Mouse (Mus musculus) gonadal fat pad, adult 2 months (tissue): Measurements from ENCODE around the gene Cwc15. TPM values are rescaled to one million over a fixed set of nuclear protein-coding genes. Genes with fewer than 3 reads are reported as not detected.
"Not testable (repeated sequence)": the region's sequence is repeated elsewhere in the genome, so short reads cannot be mapped to it uniquely, and the experiment has no call there.

Experiments used
- DNase-seq: peaks from one replicate; pipeline ENCODE4 v3.0.0-alpha.2; 2012; ENCODE audit warnings: low read depth
- polyA plus RNA-seq: library from polyadenylated mRNA; depleted of rRNA; stranded (reverse); fragments of >200 nt; gene quantifications from 2 replicates; pipeline ENCODE4 v1.2.3, GENCODE M21; 2012; rRNA removed

Gene Cwc15
- 19.1 and 19.2 TPM in 2 replicates for polyA plus RNA-seq

DNA sequence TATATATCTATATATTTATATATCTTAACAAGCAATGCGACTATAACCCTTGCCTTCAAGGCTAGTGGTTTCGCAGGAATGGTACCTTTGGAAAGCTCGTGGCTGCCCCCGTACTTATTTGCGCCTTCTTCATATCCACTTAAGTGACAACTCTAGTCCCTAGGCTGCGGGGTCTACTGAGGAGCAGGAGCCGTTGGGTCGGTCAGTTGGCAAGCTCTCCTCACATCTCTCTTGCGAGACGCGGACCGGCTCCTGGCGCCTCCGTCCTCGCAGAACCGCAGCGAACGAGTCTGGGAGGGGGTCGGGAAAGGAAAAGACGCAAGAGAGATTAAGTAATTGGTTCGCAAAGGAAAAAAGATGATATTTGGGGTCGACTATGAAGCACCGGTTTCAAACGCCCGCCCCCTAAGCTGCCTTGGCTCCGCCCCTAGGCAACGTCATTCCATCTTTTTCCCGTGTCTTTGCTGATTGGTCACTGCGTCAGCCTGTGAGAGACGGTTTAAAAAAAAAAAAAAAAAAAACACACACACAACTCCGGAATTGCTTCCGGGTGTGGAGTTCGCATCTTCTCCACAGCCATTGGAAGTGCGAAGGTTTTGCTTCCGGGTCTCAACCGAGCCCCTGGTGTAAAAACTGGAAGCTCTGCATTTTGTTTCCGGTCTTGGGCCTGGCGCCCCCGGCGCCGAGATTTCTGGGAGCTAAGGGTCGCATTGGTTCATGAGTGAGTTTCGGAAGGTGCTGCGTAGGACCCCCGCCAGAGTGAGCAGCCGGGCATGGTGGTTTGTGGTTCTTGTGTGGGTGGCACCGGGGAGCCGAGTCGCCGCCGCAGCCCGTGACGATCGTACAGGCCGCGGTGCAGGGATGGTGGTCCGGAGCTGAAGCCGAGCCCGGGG is at the start of gene Cwc15, which contains the start of gene Kdm4d:
Gene Cwc15, plus strand, starts transcription at position 595 of the 893 bp plus-strand sequence.
Gene Kdm4d, minus strand, starts transcription at position 460 of the 893 bp plus-strand sequence.
- peak; percentile 89 for DNase-seq

DNA sequence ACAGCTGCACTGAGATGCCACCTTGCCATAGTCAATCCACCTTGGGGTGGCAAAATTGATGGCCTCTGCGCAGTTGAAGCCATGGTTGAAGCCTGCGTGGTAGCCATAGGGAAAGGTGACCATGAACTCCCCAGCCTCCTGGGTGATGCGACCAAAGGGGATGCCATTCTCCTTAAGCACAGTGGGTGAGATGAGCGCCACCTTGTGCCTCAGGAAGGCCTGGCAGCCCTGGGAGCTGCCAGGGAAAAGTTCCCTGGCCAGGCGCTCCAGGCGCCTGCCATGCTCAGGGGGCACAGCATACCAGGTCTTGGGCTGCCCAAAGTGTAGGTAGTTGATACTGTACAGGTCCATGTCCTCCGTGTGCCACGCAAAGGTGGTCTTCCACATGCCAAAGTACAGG is 49.3 kb upstream of the Cwc15 start:
- DNase-seq = not testable (repeated sequence)

DNA sequence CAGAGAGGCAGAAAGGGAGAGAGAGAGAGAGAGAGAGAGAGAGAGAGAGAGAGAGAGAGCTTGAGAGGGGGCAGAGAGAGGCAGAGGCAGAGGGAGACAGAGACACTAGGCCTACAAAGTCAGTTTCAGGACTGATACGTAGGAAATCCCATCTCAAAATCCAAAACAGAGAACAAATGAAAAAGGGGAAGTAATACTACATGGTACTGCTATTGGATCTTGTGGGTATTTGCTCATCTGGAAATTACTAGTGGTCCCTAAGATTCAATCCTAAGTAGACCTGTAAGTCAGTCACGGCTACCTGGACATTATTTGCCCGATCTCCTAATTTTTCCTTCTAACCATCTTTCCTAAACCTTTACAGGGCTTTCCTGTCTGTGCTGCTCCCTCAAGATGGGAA is 44.1 kb upstream of the Cwc15 start:
- DNase-seq = no peak

DNA sequence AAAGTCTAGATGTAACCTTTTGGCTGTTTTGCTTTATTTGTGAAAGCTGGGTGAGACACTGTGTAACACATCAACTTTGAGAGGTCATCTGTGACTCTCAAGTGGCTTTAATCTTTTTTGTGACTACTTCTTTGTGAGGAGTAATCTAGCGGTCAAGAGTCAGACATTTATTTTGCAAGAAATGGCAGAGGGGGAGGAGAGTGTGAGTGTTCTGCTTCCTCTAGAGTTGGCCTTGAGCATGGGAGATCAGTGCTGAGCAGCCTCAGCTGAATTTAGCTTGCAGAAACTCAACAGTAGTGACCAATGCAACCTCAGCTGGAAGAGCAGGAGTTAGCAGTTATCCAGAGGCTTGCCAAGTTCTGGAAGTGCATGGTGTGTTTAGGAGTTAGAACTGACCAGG is 37.9 kb upstream of the Cwc15 start:
- DNase-seq = not testable (repeated sequence)

DNA sequence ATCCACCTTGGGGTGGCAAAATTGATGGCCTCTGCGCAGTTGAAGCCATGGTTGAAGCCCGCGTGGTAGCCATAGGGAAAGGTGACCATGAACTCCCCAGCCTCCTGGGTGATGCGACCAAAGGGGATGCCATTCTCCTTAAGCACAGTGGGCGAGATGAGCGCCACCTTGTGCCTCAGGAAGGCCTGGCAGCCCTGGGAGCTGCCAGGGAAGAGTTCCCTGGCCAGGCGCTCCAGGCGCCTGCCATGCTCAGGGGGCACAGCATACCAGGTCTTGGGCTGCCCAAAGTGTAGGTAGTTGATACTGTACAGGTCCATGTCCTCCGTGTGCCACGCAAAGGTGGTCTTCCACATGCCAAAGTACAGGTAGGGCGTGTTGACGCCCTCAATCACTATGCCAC is 36.7 kb upstream of the Cwc15 start:
- not testable (repeated sequence) for DNase-seq

DNA sequence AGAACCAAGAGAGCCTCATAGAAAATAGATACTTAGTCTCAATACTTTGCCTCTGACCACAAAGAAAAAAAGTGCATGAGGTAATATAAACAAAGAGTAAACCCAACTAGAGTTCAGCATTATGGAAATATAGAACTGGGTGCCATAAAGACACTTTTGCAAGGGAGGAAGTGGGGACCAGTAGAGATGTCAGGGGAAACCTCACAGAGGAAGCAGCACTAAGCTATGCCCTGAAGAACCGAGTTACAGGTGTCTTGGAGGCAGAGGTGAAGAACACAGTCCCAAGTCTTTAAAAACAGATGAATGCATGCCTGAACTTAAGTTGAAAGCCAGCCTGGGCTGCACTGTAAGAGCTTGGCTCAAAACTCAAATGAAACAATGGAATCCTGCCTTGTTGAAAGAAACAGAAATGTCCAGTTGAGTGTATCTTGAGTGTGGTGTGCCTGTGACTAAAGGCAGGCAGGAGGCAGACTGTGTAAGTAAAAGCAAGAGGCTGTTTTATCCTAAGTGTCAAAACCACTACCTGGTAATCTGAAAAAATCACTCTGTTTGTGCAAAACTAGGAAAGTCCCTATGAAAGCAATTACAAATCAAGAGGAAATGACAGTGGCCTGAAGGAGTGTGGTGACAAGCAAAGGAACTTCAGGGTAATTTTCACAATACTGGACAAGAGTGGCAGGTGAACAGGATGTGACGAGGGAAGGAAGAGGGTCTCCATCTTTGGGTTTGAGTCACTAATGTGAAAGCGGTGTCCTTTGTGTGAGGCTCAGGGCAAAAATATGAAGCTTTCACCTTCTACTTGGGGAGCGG is 1.3 kb upstream of the Cwc15 start:
- no peak for DNase-seq

DNA sequence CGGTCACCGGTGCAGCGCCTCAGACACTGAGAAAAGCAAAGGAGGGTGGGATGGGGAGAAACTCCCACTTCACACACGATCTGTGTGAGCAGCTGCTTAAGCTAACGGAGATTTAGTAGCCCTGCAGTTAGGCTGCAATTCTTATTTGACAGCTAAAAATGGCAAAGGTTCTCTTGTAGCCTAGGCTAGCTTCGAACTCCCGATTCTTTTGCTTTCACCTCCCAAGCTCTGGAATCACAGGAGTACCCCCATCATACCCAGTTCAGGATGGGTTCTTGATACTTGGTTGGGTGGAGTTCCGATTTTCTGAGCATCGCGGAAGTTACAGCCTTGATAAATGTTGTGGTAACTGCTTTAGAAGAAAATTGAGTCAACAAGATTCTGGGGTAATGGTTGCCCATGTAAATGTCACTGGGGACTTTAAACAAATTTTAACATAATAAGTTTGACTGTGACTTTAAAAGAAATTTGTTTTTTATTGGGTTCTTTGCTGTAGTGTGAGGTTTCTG is 553 bp downstream of the Cwc15 start:
- no peak for DNase-seq

DNA sequence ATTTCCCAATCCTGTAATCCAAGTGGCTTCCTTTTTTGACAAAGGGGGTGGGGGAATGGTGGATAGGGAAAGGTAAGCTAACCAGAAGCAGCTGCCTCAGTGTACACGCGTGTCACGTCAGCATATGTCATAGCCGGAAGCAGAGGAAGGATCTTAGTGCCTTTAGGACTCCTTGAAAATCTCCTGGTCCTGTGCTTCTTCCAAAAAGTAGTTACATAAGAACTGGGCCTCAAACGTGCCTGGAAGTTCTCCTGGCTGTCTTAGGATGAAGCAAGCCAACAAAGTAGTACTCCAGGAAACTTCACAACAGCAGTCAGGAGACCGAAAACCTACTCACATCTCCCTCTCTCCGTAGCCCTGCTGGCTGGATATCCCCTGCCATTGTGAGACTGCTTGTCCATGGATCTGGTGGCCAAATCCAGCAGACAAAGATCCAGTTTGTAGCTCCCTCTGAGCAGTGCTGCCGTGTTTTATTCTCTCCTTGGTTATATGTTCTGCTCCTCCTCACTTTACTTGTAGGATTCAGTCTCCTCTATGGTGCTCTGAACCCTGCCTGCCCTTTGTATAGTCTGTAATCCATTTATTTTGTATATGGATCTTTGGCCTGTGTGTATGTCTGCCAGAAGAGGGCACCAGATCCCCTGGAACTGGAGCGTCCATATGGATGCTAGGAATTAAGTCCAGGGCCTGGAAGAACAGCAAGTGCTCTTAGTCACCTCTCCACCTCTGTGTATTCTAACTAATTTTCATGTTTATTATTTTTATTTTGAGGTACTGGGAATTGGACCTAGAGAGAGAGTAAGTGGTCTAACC is 12.4 kb downstream of the Cwc15 start:
- no peak for DNase-seq

DNA sequence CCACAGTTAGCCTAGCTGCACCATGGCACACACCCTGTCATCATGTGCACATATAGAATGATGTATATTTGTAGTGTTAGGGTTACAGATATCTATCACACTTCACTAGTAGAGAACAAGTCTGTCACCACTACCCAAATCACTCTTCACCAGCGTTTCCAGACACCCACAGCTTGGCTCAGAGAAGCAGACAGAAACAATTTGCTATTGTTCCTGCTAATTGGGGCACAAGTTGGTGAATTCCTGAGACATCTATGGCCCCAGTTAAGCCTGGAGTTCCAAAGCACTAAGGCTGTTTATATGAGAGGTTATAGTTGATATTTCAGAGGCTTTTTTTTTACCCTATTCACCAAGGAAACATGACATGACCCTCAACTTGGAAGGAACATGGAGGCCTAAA is 16.9 kb downstream of the Cwc15 start:
- DNase-seq = no peak

DNA sequence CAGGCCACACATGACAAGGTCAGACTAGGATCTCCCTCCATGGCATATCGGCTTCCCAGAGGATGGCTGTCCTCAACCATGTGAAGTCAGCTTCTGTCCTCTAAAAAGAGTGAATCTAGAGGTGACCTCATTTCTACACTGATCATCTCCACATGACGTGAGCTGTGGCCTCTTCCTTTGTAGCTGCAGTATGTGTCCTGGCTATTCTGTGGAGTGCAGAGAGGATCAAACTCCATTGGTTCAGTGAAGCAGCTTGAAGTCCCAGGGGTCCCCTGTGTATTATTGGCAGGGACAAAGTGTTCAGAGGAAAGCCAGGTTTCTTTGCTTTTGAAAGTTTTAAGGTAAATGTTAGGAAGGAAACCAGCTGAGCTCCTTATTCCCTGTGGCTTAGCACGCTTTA is 17.7 kb downstream of the Cwc15 start:
- DNase-seq = no peak

DNA sequence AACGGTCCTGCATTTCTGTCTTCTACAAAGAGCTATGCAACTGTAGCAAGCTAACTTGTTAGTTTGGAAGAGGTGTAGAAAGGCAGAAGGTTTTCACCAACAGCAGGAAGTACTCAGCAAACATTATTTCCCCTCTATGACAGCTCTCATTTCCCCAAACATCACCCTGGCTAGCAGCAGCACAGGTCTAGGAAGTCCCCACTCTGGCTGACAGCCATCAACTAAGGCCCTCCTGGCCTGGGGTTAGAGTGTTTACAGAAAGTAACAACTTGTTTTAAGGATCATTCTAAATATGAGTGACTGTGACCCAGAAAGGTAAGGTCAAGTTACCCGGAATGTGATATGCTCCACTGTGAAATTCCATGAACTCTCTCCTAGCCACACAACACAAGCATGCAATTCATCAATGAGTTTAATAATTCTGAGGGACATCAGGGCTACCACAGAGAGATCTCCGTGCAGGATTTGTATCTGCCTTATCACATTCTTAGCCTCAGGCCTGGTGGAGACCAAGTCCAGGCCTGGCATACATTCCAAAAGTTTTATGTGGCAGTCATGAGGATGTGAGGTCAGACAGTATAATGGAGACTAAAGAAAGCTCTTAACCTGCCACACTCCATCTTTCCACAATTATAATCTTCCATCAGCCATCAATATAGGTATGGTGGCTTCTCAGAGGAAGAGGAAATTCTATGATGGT is 20.7 kb downstream of the Cwc15 start:
- DNase-seq = no peak

DNA sequence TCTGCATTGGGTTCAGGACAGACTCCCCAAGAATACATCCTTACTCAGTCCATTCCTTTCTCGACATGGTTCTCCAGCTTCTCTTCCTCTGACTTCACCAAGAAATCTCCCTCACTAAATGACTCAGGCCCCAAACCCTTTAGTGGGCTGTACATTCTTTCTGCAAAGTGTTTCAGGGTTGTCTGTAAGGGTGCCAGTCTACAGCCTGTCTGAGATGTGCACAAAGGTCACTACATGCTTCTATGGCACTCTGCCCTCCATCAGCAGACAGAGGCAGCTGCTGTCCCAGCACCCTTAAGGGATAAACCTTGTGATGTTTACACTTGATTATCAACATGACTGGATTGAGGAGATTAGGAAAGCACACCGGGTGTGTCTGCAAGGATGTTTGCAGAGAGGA is 21.3 kb downstream of the Cwc15 start:
- DNase-seq = no peak

DNA sequence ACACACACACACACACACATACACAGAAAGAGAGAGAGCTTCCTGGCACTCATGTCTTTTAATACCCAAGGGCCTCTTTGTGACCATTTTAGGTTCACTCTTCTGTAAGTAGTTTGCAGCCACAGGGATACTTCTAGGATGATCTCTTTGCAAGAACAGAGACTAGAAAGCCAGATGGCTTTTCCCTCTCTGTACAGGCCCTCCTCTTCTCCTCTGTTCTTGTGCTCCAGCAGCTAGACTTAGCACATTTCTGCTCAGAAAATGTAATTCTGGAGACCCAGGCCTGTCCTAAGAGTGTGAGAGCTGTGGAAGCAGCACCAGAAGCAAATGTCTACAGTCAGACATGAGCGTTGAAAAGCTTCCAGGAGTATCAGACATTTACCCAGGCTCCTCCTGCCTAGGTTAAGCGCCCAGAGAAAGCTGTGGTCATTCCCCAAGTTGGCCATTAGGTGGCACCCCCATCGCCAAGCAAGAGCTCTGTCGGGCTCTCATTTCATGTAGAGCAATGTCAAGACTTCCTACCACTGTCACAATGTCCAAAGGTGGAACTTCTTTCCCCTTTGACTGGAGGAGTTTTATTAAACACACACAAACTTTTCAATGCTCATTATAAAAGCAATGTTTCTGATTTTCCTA is 23.1 kb downstream of the Cwc15 start:
- DNase-seq = no peak

DNA sequence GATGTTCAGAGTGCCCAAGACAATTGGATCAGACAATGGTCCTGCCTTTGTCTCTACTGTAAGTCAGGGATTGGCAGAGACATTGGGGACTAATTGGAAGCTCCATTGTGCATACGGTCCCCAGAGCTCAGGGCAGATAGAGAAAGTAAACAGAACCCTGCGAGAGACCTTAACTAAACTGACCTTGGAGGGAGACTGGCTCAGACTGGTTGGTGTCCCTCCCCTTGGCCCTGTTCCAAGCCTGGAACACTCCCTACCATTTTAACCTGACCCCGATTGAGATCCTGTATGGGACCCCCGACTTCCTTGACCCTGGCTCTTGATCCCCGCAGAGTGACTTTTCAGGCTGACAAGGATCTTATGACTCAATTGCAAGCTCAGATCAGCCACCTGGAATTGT is 29.6 kb downstream of the Cwc15 start:
- no peak for DNase-seq

DNA sequence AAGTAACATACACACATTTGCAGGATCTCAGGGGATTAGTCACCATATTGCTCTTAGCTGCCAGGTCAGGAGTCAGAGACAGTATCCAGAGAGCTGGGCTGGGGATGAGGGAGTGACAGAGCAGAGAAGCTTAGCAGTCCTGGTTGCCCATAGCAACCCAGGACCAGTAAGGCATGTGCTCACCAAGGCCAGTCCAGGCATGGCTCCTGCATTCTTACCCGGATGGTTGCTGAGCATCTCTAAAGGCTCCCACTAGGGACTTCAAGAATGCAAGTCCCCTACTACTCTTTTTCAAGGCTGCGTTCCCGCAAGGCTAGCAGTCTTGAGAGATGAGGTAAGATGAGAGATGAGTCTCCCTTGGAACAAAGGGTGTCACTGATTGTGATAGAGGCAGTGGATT is 31.9 kb downstream of the Cwc15 start:
- no peak for DNase-seq

DNA sequence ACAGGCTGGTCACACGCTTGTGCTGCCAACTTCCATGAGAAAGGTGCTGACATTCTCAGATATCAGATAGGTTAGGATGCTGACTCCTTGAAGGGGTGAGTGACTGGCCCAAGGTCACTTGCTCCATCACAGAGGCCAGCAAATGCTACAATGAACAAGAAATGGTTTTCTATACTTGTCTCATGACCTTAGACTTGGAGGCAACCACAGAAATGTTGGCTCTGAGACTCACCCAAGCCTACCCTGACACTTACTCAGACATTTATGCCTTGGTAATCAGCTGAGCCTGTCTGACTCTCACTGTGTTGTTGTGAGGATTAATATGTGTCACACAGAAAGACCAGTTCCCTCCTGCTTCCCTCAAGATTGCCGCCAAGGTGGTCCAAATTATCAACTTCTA is 33.2 kb downstream of the Cwc15 start:
- DNase-seq = no peak

DNA sequence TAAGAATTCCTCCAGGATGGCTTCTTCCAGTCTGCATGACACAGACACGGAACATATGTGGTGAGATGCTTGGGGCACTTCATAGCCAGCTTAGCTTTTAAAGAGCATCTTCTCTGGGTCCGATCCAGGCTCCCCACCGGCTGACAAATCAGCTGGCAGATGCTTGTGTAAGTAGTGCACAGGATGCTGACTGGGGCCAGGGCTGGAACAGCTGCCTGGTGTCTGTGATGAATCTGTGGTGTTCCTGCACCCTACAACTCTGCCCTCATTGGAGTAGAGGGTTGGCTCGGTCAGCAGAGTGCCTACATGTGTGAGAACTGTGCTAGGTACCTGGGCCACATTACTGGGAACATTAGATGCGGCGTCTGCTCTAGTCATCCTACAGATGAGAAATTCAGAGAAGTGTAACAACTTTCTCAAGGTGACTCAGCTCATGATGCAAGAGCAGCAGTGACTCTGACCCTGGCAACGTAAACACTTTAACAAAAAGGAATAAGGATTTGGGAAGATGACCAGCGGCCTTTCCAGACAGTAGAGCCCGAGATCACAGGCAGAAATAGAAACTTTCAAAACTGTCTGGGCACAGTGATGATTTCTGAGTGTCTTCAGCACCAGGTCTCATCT is 34.5 kb downstream of the Cwc15 start:
- DNase-seq = no peak

DNA sequence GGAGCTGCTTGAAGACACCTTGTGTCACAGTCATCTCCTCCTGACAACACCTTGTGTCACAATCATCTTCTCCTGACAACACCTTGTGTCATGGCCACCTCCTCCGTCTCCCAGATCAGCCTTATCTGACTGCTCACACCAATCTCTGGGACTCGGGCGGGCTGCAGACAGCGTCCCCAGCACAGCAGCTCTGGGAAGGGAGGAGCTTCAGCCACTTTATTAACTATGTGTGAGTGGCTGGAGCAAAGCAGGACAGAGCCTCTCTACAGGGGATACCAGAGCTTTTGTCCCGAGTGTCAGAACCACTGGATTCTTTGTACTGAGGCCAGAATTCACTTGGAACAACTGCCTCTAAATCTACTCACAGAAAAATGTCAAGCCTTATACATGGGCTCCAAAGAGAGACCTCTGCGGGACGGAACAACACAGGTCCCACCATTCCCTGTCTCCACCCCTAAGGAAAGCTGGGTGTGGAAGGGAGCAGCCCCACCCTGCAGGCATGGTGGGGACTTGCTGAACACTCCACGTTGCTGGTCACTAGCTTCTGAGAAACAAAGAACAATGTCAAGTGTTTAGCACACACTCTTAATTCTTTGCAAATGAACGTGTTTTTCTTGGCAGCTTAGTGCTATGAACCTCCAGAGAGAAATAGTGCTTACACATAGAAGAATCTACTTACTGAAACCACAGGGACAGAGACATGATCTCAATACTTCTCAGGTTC is 43.8 kb downstream of the Cwc15 start:
- no peak for DNase-seq

DNA sequence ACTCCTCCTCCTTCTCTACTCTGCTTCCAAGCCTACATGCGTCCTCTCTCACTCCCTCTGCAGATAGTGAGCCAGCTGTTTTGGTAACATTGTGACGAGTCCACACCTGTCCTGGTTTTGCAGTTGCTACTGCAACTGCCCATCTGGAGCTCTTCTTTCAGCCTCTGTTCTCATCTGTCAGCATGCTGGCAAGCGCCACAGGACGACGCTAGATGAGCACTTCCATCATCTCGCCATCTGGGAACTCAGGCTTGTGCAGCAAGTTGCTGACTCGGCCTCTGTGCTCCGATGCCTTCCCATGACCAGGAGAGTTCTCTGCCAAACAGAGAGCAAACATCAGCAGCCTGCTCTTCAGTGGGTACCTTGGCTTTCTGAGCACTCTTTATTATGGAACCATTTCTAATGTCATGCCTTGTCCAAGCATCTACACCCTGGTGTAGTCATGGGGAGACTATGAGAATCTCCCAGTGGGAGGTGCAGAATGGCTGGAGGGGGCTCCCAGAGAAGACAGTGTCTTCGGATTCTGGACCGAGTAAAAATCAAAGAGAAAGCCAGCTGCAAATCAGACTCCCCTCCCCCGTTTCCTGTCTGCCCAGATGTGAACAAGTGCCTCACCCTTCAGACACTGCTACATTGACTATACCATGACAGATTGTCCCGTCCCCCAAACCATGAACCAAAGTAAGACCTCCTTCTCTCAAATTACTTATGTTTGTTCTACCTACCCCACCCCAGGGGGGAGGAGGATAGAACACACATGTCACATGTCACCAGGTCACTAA is 47.4 kb downstream of the Cwc15 start:
- DNase-seq = no peak
